Mouse (Mus musculus): Measurements from ENCODE around the gene Esp36.

GRCm38 (mm10) chr17:38406135-38406534 is 13.8 kb downstream of the Esp36 start:
- TF ChIP-seq CTCF (IDR thresholded peaks at IDR 0.05; ENCODE audit: extremely low read depth, insufficient read length, insufficient replicate concordance, low read depth, low read length) (no peak), POLR2A (IDR thresholded peaks at IDR 0.05; ENCODE audit: low read depth, low read length) (no peak)
